In the genomic region with DNA sequence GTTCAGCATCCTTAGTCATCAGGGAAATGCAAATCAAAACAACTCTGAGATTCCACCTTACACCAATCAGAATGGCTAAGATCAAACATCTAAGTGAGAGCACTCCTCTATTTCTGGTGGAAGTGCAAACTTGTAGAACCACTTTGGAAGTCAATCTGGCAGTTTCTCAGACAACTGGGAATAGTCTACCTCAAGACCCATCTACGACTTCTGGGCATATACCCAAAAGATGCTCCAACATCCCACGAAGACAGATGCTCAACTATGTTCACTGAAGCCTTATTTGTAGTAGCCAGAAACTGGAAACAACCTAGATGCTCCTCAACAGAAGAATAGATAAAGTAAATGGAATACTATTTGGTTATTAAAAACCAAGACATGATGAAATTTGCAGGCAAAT, we compare ENCODE assay signal across 16 mouse cellular contexts.
"Had no signal": no experiment of that assay in that cellular context is flagged by ENCODE, and none has a peak within 500 bp of the region (broad histone marks: within the 10 kb centered on the region; RNA-seq: fewer than 3 reads in every experiment).

No protein-coding gene starts in this region.

- ATAC-seq: hindbrain, embryonic 16.5 days; inflammation-experienced regulatory T-cells, adult 6 months; intestine, embryonic 15.5 days; intestine, postnatal 0 days had no signal

- DNase-seq: gastrocnemius, adult 2 months; gastrocnemius, postnatal 10 days; gastrocnemius, postnatal 25 days; heart, adult 18-20 months; heart, postnatal 10 days; heart, postnatal 4 days; kidney, adult 18-20 months; kidney, adult 8-10 months; kidney, postnatal 10 days; kidney, postnatal 25 days; kidney, postnatal 4 days; liver had no signal
